Mouse (Mus musculus): ENCODE data around the gene Tcn2. TPM values are rescaled to one million over a fixed set of nuclear protein-coding genes. Genes with fewer than 3 reads are reported as not detected.

The Tcn2 gene
- polyA plus RNA-seq, 1 experiment from 2014 or later: 27.4 TPM

DNA sequence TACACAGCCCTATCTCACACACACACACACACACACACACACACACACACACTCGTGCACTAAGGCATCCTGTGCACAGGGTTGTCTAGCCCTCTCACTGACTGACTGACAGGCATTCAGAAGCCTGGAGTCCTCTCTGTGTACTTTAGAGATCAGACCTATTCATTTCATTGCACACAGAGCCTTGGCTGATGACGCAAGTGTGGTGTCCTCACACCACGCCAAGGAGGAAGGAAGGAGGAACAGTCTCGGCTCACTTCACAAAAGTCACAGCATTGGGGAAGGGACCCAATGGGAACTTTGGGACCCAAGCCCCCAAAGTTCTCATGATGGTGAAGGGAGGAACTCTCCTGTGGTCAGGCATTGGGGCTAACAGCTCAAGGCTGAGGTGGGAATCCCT lies 1.9 kb downstream of the Tcn2 start:
- peaks cover 12% of the 10 kb centered on the region; the same call in 1 of the 2 replicates for H3K4me1 ChIP-seq (replicated peaks)
- H3K36me3 ChIP-seq: peaks cover 21% of the 10 kb centered on the region; the same call in 1 of the 2 replicates
- H3K9me3 ChIP-seq: no peaks in the 10 kb centered on the region
- H3K4me2 ChIP-seq: no peak overlapping the region
- WGBS: 75% methylated on average over 4 of the region's 4 CpGs
- H3K27me3 ChIP-seq: no peaks in the 10 kb centered on the region
- no peak overlapping the region for H3K4me3 ChIP-seq (replicated peaks)
- no peak overlapping the region for H3K9ac ChIP-seq (replicated peaks)
- H3K27ac ChIP-seq: no peak overlapping the region
- ATAC-seq (ENCODE audit: insufficient number of reproducible peaks, insufficient read depth, low FRiP score, low TSS enrichment, low read depth): no peak

DNA sequence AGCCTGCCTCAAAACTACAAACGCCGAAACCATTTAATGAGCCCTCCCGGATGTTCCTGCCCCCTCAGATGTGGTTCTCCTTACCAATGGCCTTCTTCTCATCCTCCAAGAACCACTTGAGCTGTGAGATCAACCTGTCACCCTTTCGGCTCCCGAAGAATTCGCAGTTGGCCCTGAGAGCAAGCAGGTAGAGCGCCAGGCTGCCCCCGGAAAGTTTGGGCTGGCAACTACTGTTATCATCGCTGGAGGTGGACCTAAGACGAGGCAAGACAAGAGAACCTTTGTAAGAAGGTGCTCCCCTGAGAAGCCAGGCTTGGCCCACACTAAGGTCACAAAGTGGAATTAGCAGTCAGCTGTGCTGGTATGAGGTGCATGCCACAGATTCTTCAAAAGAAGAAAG lies 6.0 kb downstream of the Tcn2 start:
- WGBS: 93% methylated on average over 10 of the region's 10 CpGs
- H3K4me2 ChIP-seq: no peak overlapping the region
- H3K9me3 ChIP-seq: no peaks in the 10 kb centered on the region
- no peaks in the 10 kb centered on the region for H3K27me3 ChIP-seq
- H3K4me1 ChIP-seq (replicated peaks): peaks cover 1% of the 10 kb centered on the region; the same call in 1 of the 2 replicates
- ATAC-seq (ENCODE audit: insufficient number of reproducible peaks, insufficient read depth, low FRiP score, low TSS enrichment, low read depth): no peak
- H3K27ac ChIP-seq: no peak overlapping the region
- H3K36me3 ChIP-seq: peaks cover 51% of the 10 kb centered on the region
- H3K9ac ChIP-seq (replicated peaks): no peak overlapping the region
- H3K4me3 ChIP-seq (replicated peaks): no peak overlapping the region

DNA sequence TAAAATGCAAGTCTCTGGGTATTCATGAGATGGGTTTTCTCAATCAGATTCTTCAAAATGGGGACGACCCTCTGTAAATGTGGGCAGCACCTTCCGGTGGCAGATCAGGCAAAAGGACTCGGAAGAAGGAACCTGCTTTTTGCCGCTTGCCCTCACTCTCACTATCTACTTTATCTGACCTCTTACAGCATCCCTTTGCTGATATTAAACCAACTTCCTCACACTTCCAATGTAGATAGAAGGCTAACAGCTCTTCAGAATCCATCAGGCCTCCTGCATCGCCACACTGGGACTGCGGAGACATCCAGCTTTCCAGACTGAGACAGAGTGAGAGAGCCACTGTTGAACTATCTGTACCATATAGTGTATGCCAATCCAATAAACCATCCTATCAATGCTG lies 9.2 kb downstream of the Tcn2 start:
- H3K36me3 ChIP-seq: peaks cover 51% of the 10 kb centered on the region
- WGBS: 95% methylated on average over 6 of the region's 6 CpGs
- H3K9ac ChIP-seq (replicated peaks): no peak overlapping the region
- no peaks in the 10 kb centered on the region for H3K4me1 ChIP-seq (replicated peaks)
- ATAC-seq (ENCODE audit: insufficient number of reproducible peaks, insufficient read depth, low FRiP score, low TSS enrichment, low read depth): no peak
- H3K4me2 ChIP-seq: no peak overlapping the region
- H3K27ac ChIP-seq: no peak overlapping the region
- H3K4me3 ChIP-seq (replicated peaks): no peak overlapping the region
- no peaks in the 10 kb centered on the region for H3K27me3 ChIP-seq
- H3K9me3 ChIP-seq: no peaks in the 10 kb centered on the region

DNA sequence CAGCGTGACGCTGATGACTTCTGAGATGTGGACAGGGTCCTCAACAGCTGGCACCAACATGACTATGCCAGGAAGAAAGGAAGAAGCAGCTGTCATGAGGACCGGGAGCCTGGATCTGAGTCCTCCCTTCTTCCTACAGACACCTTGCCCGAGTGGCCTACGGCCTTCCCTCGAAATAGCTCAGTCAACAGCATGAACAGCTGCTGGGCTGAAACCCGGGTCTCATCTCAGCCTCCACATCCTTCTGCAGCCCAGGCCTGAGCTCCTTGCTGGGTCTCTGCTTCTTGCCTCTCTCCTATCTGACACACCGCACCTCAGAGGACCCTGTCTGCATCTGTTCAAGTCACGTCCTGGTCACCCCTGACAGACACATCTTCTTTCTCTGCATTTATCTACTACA lies 9.8 kb downstream of the Tcn2 start:
- no peak overlapping the region for H3K27ac ChIP-seq
- ATAC-seq (ENCODE audit: insufficient number of reproducible peaks, insufficient read depth, low FRiP score, low TSS enrichment, low read depth): no peak
- WGBS: 92% methylated on average over 9 of the region's 9 CpGs

DNA sequence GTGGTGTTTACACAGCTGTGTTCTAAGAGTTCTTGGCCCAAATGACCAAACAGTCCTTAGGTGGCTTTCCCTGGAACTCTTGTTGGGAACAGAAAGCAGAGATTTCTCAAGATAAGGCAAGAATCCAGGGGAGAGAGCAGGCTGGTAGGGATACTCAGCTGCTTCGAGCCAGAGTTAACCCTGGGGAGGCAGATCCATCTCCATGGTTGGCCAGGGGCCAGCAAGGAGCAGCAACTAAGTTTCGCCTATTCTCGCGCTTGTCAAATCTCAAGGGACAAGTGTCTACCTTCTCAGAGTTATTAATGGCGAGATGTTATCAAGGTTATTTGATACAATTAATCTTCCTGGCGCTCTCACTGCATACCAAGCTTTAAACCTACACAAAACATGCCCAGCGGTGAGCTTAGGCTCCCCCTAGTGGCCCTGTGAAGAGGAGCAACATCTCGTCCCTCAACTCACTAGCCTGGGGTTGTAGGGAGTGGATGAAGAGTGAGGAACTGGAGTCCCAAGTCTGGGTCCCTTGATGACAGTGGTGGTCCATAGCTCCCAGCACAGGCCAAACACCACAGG lies 10.6 kb downstream of the Tcn2 start:
- Histone ChIP-seq H3K4me2 (no peak overlapping the region), H3K4me3 (replicated peaks) (no peak overlapping the region), H3K9me3 (no peaks in the 10 kb centered on the region), H3K27me3 (no peaks in the 10 kb centered on the region), H3K27ac (no peak overlapping the region), H3K9ac (replicated peaks) (no peak overlapping the region), H3K4me1 (replicated peaks) (no peaks in the 10 kb centered on the region), H3K36me3 (peaks cover 45% of the 10 kb centered on the region)
- 29% methylated on average over 8 of the region's 8 CpGs for WGBS
- no peak for ATAC-seq (ENCODE audit: insufficient number of reproducible peaks, insufficient read depth, low FRiP score, low TSS enrichment, low read depth)

More for the DNA sequence above, 9.8 kb downstream of the Tcn2 start:
- H3K36me3 ChIP-seq: peaks cover 50% of the 10 kb centered on the region
- H3K4me2 ChIP-seq: no peak overlapping the region
- no peaks in the 10 kb centered on the region for H3K9me3 ChIP-seq
- no peak overlapping the region for H3K4me3 ChIP-seq (replicated peaks)
- no peaks in the 10 kb centered on the region for H3K27me3 ChIP-seq
- no peak overlapping the region for H3K9ac ChIP-seq (replicated peaks)
- no peaks in the 10 kb centered on the region for H3K4me1 ChIP-seq (replicated peaks)

DNA sequence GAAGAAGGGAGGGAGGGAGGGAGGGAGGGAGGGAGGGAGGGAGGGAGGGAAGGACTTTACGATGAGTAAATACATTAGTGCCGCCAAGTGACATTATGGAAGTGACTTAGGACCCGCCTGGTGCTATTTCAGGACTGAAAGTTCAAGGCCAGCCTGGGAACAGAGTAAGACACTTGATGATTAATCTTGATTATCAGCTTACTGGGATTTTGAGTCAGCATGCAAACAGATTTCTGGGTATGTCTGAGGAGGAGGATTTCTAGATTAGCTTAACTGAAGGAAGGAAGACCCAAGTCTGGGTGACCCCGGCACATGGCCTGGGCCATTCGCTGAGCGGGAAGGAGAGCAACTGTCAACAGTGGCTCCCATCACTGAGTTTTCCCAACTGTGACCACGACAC lies 11.5 kb downstream of the Tcn2 start:
- no peaks in the 10 kb centered on the region for H3K4me1 ChIP-seq (replicated peaks)
- H3K27me3 ChIP-seq: no peaks in the 10 kb centered on the region; the same call in 1 of the 2 replicates
- no peak for ATAC-seq (ENCODE audit: insufficient number of reproducible peaks, insufficient read depth, low FRiP score, low TSS enrichment, low read depth)
- no peak overlapping the region for H3K4me2 ChIP-seq
- WGBS: 84% methylated on average over 7 of the region's 7 CpGs
- peaks cover 36% of the 10 kb centered on the region for H3K36me3 ChIP-seq
- no peaks in the 10 kb centered on the region for H3K9me3 ChIP-seq
- no peak overlapping the region for H3K9ac ChIP-seq (replicated peaks)
- H3K27ac ChIP-seq: no peak overlapping the region
- H3K4me3 ChIP-seq (replicated peaks): no peak overlapping the region

DNA sequence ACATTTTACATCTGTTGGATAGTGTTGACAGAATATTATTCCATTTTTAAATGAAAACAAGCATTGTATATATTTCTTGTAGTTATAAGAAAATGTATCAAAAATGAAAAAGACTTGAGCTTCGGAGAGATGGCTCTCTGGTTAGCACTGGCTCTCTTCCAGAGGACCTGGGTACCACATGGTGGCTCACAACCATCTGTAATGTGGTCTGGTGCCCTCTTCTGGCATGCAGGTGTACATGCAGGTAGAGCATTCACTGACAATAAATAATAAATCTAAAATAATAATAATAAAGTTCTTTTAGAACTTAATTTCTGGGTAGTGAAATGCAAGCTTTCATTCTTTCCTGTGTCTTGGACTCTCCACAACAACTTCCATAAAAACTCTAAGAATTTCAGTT lies 13.2 kb downstream of the Tcn2 start:
- Histone ChIP-seq H3K9ac (replicated peaks) (no peak overlapping the region), H3K4me1 (replicated peaks) (no peaks in the 10 kb centered on the region), H3K9me3 (no peaks in the 10 kb centered on the region), H3K27me3 (no peaks in the 10 kb centered on the region; the same call in 1 of the 2 replicates), H3K4me2 (no peak overlapping the region), H3K36me3 (peaks cover 20% of the 10 kb centered on the region), H3K27ac (no peak overlapping the region), H3K4me3 (replicated peaks) (no peak overlapping the region)
- ATAC-seq (ENCODE audit: insufficient number of reproducible peaks, insufficient read depth, low FRiP score, low TSS enrichment, low read depth): no peak
- WGBS: 61% methylated on average over 1 of the region's 1 CpGs

DNA sequence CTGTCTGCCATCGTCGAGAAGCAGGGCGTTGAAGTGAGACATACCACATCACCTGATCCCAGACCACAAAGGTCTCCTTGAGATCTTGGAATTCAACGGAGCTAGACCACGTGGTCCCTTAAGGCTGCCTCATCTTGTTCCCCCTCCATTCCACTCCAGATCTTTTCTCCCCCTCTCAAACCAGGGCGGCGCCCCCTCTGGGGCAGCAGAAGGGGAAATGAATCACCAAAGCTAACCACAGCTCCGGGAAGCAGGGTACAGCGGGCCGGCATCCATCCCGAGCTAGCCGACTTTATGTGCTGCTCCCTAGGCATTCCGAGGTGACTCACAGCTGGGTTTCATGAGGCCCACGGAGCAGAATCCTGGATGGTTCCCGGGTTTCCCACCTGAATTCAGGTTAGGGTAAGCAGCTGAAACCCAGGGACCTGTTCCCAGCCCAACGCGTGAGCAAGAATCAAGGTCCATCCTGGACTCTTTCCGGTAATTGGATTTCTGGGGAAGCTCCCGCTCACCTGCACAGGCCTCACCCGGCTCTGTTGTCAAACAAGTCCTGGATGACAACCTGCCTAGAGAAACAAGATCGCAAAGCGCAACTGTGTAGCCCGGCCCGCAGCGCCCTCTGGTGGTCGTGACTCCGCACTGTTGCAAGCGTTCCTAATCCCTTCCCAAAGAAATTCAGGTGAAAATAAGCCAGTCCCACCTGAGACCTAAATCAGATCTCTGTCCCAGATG lies 17.7 kb downstream of the Tcn2 start, which contains the start of gene Slc35e4:
Gene Slc35e4, minus strand, starts transcription at position 556 of the 732 bp plus-strand sequence.
- H3K4me3 ChIP-seq (replicated peaks): peak within 1 kb of the TSS; percentile 60
- WGBS: 1% methylated on average over 28 of the region's 28 CpGs

DNA sequence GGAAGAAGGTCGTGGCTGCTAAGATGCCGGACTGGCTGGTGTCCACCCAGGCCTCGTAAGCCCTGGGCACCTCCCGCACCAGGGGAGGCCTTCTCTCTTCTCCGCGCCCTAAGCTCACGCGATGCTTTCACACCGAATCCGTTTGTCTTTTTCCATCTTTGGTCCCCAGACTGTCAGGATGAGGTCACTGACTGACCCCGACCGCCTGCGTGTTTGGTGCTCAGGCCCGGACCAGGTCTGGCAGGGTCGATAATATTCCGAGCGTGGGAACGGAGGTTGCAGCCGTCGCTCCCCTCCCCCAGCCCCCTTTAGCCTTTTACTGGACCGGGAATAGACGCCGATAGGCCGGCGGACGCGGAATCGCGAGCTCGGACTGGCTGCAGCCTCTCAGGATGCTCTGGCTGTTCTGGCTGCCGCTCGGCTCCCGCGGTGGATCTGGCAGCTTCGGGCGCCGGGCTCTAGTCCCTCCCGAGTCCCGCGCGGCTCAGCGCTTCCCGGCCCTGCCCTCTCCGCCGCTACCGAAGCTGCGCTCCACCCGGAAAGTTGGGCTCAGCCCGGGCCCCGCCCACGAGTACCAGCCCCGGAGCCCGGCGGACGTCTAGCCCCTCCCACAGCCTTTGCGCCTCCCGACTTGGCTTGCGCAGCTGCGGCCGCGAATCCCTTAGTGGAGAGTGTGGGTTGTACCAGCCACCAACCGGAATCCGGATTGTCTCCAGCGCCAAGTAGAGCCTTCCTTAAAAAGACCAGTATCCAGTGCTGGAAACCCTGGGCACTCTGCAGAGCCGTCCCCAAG lies 18.4 kb downstream of the Tcn2 start:
- Histone ChIP-seq H3K9ac (replicated peaks) (peak overlapping the region; percentile 60), H3K27ac (no peak overlapping the region), H3K36me3 (peaks cover 3% of the 10 kb centered on the region; the same call in 1 of the 2 replicates), H3K9me3 (no peaks in the 10 kb centered on the region), H3K4me2 (peak overlapping the region; percentile 88), H3K4me3 (replicated peaks) (peak overlapping the region; percentile 60), H3K4me1 (replicated peaks) (peaks cover 14% of the 10 kb centered on the region), H3K27me3 (peaks cover 26% of the 10 kb centered on the region)
- peak; percentile 77 for ATAC-seq (ENCODE audit: insufficient number of reproducible peaks, insufficient read depth, low FRiP score, low TSS enrichment, low read depth)
- WGBS: under 1% methylated on average over 60 of the region's 65 CpGs

More for the DNA sequence above, 17.7 kb downstream of the Tcn2 start, which contains the start of gene Slc35e4:
- peaks cover 26% of the 10 kb centered on the region for H3K27me3 ChIP-seq
- ATAC-seq (ENCODE audit: insufficient number of reproducible peaks, insufficient read depth, low FRiP score, low TSS enrichment, low read depth): peak; percentile 29
- H3K9ac ChIP-seq (replicated peaks): peak within 1 kb of the TSS; percentile 60
- no peak within 1 kb of the TSS for H3K27ac ChIP-seq
- peak within 1 kb of the TSS; percentile 88 for H3K4me2 ChIP-seq
- no peaks in the 10 kb centered on the region for H3K9me3 ChIP-seq
- H3K4me1 ChIP-seq (replicated peaks): peaks cover 14% of the 10 kb centered on the region
- H3K36me3 ChIP-seq: peaks cover 3% of the 10 kb centered on the region; the same call in 1 of the 2 replicates

DNA sequence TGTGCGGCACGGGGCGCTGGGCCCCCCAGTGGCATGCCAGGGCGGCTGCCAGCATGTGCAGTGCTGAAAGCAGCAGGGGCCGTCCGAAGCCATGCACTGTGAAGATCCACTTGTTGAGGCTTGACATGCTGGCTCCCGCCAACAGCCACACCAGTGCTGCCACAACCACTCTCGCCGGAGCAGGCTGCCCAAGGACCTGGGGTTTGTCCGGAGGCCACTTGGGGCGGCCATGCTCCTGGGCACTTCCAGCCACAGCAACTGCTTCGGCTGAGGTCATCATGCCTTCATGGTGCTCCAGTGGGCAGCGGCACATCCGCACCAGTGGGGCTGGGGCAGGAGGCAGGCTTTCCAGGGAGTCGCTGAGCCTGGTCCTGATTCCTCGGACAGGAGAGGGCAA lies 19.1 kb downstream of the Tcn2 start:
- Histone ChIP-seq H3K27ac (no peak overlapping the region), H3K9ac (replicated peaks) (peak overlapping the region; percentile 60)

More for the DNA sequence above, 19.1 kb downstream of the Tcn2 start:
- Histone ChIP-seq H3K4me1 (replicated peaks) (peaks cover 14% of the 10 kb centered on the region), H3K36me3 (peaks cover 3% of the 10 kb centered on the region; the same call in 1 of the 2 replicates), H3K9me3 (no peaks in the 10 kb centered on the region), H3K4me2 (peak overlapping the region; percentile 88), H3K27me3 (peaks cover 26% of the 10 kb centered on the region), H3K4me3 (replicated peaks) (peak overlapping the region; percentile 60)
- ATAC-seq (ENCODE audit: insufficient number of reproducible peaks, insufficient read depth, low FRiP score, low TSS enrichment, low read depth): 0 out of 2 replicates have a peak, but pooled peaks have one; percentile 3
- 3% methylated on average over 16 of the region's 16 CpGs for WGBS

All from limb, embryonic 12.5 days (tissue).